Mouse (Mus musculus) liver, embryonic 11.5 days (tissue): ENCODE results near the gene Tex2. TPM values are rescaled to one million over a fixed set of nuclear protein-coding genes. Genes with fewer than 3 reads are reported as not detected.

Source experiments
- ATAC-seq: fragments of 200-750 bp; cut with Nextera tagmentation; replicated peaks from 2 replicates; pipeline ENCODE4 v1.8.0; 2017; ENCODE audit warnings: moderate number of reproducible peaks, mild to moderate bottlenecking, moderate TSS enrichment, moderate library complexity; ENCODE audit not compliant: low FRiP score
- DNase-seq: peaks from one replicate; pipeline ENCODE4 v3.0.0-alpha.2; 2017; ENCODE audit warnings: low spot score
- H3K27ac ChIP-seq: fragments of 300-500 bp; sonication (generic); 2 replicates; pipeline ENCODE4 v1.5.1; 2014; ENCODE audit warnings: mild to moderate bottlenecking, low read depth, low read length, control low read depth
- H3K27me3 ChIP-seq: fragments of 300-500 bp; sonication (generic); replicated peaks from 2 replicates; pipeline ENCODE4 v1.6.1; 2014; ENCODE audit warnings: low read length, mixed read lengths; ENCODE audit not compliant: control insufficient read depth, insufficient read depth
- H3K36me3 ChIP-seq: fragments of 300-500 bp; sonication (generic); 2 replicates; pipeline ENCODE4 v1.6.1; 2014; ENCODE audit warnings: mild to moderate bottlenecking, low read length, moderate library complexity, mixed read lengths; ENCODE audit not compliant: control insufficient read depth, insufficient read depth
- H3K4me1 ChIP-seq: fragments of 300-500 bp; sonication (generic); replicated peaks from 2 replicates; pipeline ENCODE4 v1.6.1; 2014; ENCODE audit warnings: low read length, mixed read lengths; ENCODE audit not compliant: control insufficient read depth, insufficient read depth
- H3K4me2 ChIP-seq: fragments of 300-500 bp; sonication (generic); 2 replicates; pipeline ENCODE4 v1.6.1; 2014; ENCODE audit warnings: mild to moderate bottlenecking, control low read depth, moderate library complexity
- H3K4me3 ChIP-seq: fragments of 300-500 bp; sonication (generic); 2 replicates; pipeline ENCODE4 v1.5.1; 2014; ENCODE audit warnings: low read depth, low read length, control low read depth
- H3K9ac ChIP-seq: fragments of 300-500 bp; sonication (generic); 2 replicates; pipeline ENCODE4 v1.6.1; 2014; ENCODE audit warnings: low read depth, low read length, control low read depth
- H3K9me3 ChIP-seq: fragments of 300-500 bp; sonication (generic); 2 replicates; pipeline ENCODE4 v1.6.1; 2016; ENCODE audit warnings: low read length, inconsistent platforms, mixed read lengths; ENCODE audit not compliant: control insufficient read depth
- WGBS: fragments of 180-500 bp; shearing (Covaris S2); extraction: QIAGEN DNeasy Blood & Tissue Kit; methylation state at CpG from one replicate; pipeline ENCODE4 v1.1.7; 2014; 5-methylcytosine and 5-hydroxymethylcytosine counted together
- polyA plus RNA-seq: library from polyadenylated mRNA; unstranded; fragments of >200 nt; fragmentation: Nextera tagmentation; extraction: Ambion mirVana; gene quantifications from 2 replicates; pipeline ENCODE4 v1.2.1, GENCODE M21; 2014

Gene Tex2
- polyA plus RNA-seq, 1 experiment from 2014 or later, result 13.4 TPM

- no peak overlapping the region for H3K9ac ChIP-seq
- 83% methylated on average over 8 of the region's 8 CpGs for WGBS
- H3K27me3 ChIP-seq, result no peaks in the 10 kb centered on the region
- no peak for DNase-seq
- no peak overlapping the region for H3K4me3 ChIP-seq
- H3K27ac ChIP-seq, result no peak overlapping the region
- no peak for ATAC-seq
- peaks cover 12% of the 10 kb centered on the region for H3K4me1 ChIP-seq
- H3K36me3 ChIP-seq, result peaks cover 12% of the 10 kb centered on the region
- no peaks in the 10 kb centered on the region for H3K9me3 ChIP-seq
- H3K4me2 ChIP-seq, result no peak overlapping the region
Measured at GRCm38 (mm10) chr11:106566040-106566785, 47.0 kb downstream of the Tex2 start.

- ATAC-seq, result no peak
- no peak overlapping the region for H3K27ac ChIP-seq
- H3K4me2 ChIP-seq, result no peak overlapping the region
- no peak overlapping the region for H3K9ac ChIP-seq
- H3K9me3 ChIP-seq, result no peaks in the 10 kb centered on the region
- H3K36me3 ChIP-seq, result peaks cover 12% of the 10 kb centered on the region
- DNase-seq, result no peak
- 82% methylated on average over 12 of the region's 12 CpGs for WGBS
- no peak overlapping the region for H3K4me3 ChIP-seq
- H3K27me3 ChIP-seq, result no peaks in the 10 kb centered on the region
- no peaks in the 10 kb centered on the region; the same call in 1 of the 2 replicates for H3K4me1 ChIP-seq
Measured at GRCm38 (mm10) chr11:106564261-106564660, 49.0 kb downstream of the Tex2 start.

GRCm38 (mm10) chr11:106562707-106563106 lies 50.5 kb downstream of the Tex2 start:
- no peak for ATAC-seq
- H3K36me3 ChIP-seq, result peaks cover 9% of the 10 kb centered on the region; the same call in 1 of the 2 replicates
- H3K4me3 ChIP-seq, result no peak overlapping the region
- H3K27ac ChIP-seq, result no peak overlapping the region
- no peaks in the 10 kb centered on the region for H3K9me3 ChIP-seq
- H3K4me1 ChIP-seq, result peaks cover 7% of the 10 kb centered on the region
- WGBS, result 76% methylated on average over 4 of the region's 4 CpGs
- DNase-seq, result no peak
- H3K4me2 ChIP-seq, result no peak overlapping the region
- no peak overlapping the region for H3K9ac ChIP-seq
- H3K27me3 ChIP-seq, result no peaks in the 10 kb centered on the region

- no peaks in the 10 kb centered on the region for H3K27me3 ChIP-seq
- H3K36me3 ChIP-seq, result no peaks in the 10 kb centered on the region
- ATAC-seq (no peak), DNase-seq (no peak)
- H3K27ac ChIP-seq, result no peak overlapping the region
- H3K4me1 ChIP-seq, result peaks cover 33% of the 10 kb centered on the region
- no peak overlapping the region for H3K9ac ChIP-seq
- H3K4me3 ChIP-seq, result no peak overlapping the region
- 87% methylated on average over 7 of the region's 7 CpGs for WGBS
- no peak overlapping the region for H3K4me2 ChIP-seq
- H3K9me3 ChIP-seq, result no peaks in the 10 kb centered on the region
Measured at GRCm38 (mm10) chr11:106559773-106560172, 53.5 kb downstream of the Tex2 start.

GRCm38 (mm10) chr11:106558008-106558407 lies 55.2 kb downstream of the Tex2 start:
- DNase-seq, result no peak
- 64% methylated on average over 4 of the region's 4 CpGs for WGBS

GRCm38 (mm10) chr11:106557398-106557797 lies 55.8 kb downstream of the Tex2 start:
- H3K27ac ChIP-seq, result peak overlapping the region; percentile 35; the same call in 1 of the 2 replicates

More at GRCm38 (mm10) chr11:106558008-106558407, 55.2 kb downstream of the Tex2 start:
- no peaks in the 10 kb centered on the region for H3K9me3 ChIP-seq
- no peaks in the 10 kb centered on the region for H3K36me3 ChIP-seq
- H3K4me3 ChIP-seq, result no peak overlapping the region
- H3K4me1 ChIP-seq, result peaks cover 33% of the 10 kb centered on the region
- H3K27me3 ChIP-seq, result no peaks in the 10 kb centered on the region
- H3K4me2 ChIP-seq, result no peak overlapping the region
- no peak overlapping the region for H3K9ac ChIP-seq
- H3K27ac ChIP-seq, result peak overlapping the region; percentile 35; the same call in 1 of the 2 replicates
- ATAC-seq, result no peak

GRCm38 (mm10) chr11:106556689-106557088 lies 56.5 kb downstream of the Tex2 start:
- no peak for ATAC-seq
- WGBS, result 42% methylated on average over 4 of the region's 4 CpGs
- H3K9ac ChIP-seq, result no peak overlapping the region

More at GRCm38 (mm10) chr11:106557398-106557797, 55.8 kb downstream of the Tex2 start:
- no peaks in the 10 kb centered on the region for H3K27me3 ChIP-seq
- no peaks in the 10 kb centered on the region for H3K9me3 ChIP-seq
- ATAC-seq (no peak), DNase-seq (no peak)
- no peak overlapping the region for H3K4me2 ChIP-seq
- WGBS, result 69% methylated on average over 7 of the region's 7 CpGs
- H3K4me3 ChIP-seq, result no peak overlapping the region
- H3K9ac ChIP-seq, result no peak overlapping the region
- H3K4me1 ChIP-seq, result peaks cover 33% of the 10 kb centered on the region
- no peaks in the 10 kb centered on the region for H3K36me3 ChIP-seq

GRCm38 (mm10) chr11:106555805-106556615 lies 57.2 kb downstream of the Tex2 start:
- no peak overlapping the region for H3K9ac ChIP-seq

More at GRCm38 (mm10) chr11:106556689-106557088, 56.5 kb downstream of the Tex2 start:
- Histone ChIP-seq H3K4me1 (peaks cover 33% of the 10 kb centered on the region), H3K4me2 (no peak overlapping the region), H3K27me3 (no peaks in the 10 kb centered on the region), H3K27ac (peak overlapping the region; percentile 55; the same call in 1 of the 2 replicates), H3K9me3 (no peaks in the 10 kb centered on the region), H3K36me3 (no peaks in the 10 kb centered on the region), H3K4me3 (no peak overlapping the region)
- DNase-seq, result no peak

More at GRCm38 (mm10) chr11:106555805-106556615, 57.2 kb downstream of the Tex2 start:
- no peak for DNase-seq
- H3K4me1 ChIP-seq, result peaks cover 33% of the 10 kb centered on the region
- H3K27ac ChIP-seq, result peak overlapping the region; percentile 55
- peak; percentile 64 for ATAC-seq
- no peaks in the 10 kb centered on the region for H3K36me3 ChIP-seq
- no peak overlapping the region for H3K4me2 ChIP-seq
- no peak overlapping the region for H3K4me3 ChIP-seq
- WGBS, result 52% methylated on average over 10 of the region's 10 CpGs
- H3K27me3 ChIP-seq, result no peaks in the 10 kb centered on the region
- no peaks in the 10 kb centered on the region for H3K9me3 ChIP-seq
